8 mouse cellular contexts compared by ENCODE assay signal in the genomic region with DNA sequence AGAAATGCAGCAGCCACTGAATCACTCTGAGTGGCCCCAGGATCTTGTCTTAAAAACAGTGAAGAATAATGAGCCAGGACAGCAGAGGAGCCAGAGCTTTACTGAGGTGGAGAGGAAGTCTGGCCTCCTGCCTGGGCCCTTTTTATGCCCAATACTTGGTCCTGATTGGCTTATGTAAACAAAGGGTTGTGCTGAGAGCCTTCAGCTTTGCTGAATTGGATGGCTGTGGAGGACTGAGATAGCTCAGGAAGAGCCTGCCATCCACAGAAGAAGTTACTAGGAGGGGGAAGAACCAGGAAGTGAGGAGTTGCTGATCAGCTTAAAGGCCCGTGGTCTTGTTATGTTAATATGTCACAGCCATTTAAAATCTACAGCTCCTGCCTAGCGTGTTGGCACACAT. TPM values are rescaled to one million over a fixed set of nuclear protein-coding genes. Genes with fewer than 3 reads are reported as not detected.
DNase-seq lines count a peak whose midpoint lies in the region; ATAC-seq lines count a peak whose summit lies in the region.
"Had no signal": no experiment of that assay in that cellular context is flagged by ENCODE, and none has a peak within 500 bp of the region (broad histone marks: within the 10 kb centered on the region; RNA-seq: fewer than 3 reads in every experiment).

No protein-coding gene starts in this region.

- H3K27ac ChIP-seq in forebrain, embryonic 13.5 days: peak overlapping the region; percentile 65
- H3K27ac ChIP-seq: embryonic facial prominence, embryonic 15.5 days had no signal

- H3K9ac ChIP-seq in forebrain, embryonic 13.5 days: no peak overlapping the region
- H3K9ac ChIP-seq: embryonic facial prominence, embryonic 15.5 days had no signal

- no peaks in the 10 kb centered on the region for H3K27me3 ChIP-seq in forebrain, embryonic 13.5 days
- H3K27me3 ChIP-seq: embryonic facial prominence, embryonic 15.5 days had no signal

- peaks cover 24% of the 10 kb centered on the region for H3K4me1 ChIP-seq in forebrain, embryonic 13.5 days

- peak; percentile 10 for DNase-seq in right cerebral cortex, postnatal 4 days
- no peak for DNase-seq in right cerebral cortex, postnatal 14 days
- peak; percentile 33 to 44 for DNase-seq in kidney, postnatal 25 days
- peak; percentile 12 for DNase-seq in yolk sac, embryonic 10.5 days (ENCODE audit: low spot score)
- DNase-seq in frontal cortex, postnatal 25 days (ENCODE audit: low spot score in 2 of 2): no peak
- no peak for DNase-seq in T-cell, adult 2 months (ENCODE audit: low spot score)

- H3K36me3 ChIP-seq in forebrain, embryonic 13.5 days (ENCODE audit: poor library complexity, severe bottlenecking): 0 out of 2 replicates have a peak, but pooled peaks cover 8% of the 10 kb centered on the region

- ATAC-seq in forebrain, embryonic 13.5 days: 0 out of 2 replicates have a peak, but pooled peaks have one; percentile 24

- H3K4me2 ChIP-seq in forebrain, embryonic 13.5 days: no peak overlapping the region
- H3K4me2 ChIP-seq: embryonic facial prominence, embryonic 15.5 days had no signal

- 16% methylated on average over 2 of the region's 2 CpGs for WGBS in forebrain, embryonic 13.5 days

- no peak overlapping the region for H3K4me3 ChIP-seq in forebrain, embryonic 13.5 days
- H3K4me3 ChIP-seq: embryonic facial prominence, embryonic 15.5 days had no signal

- H3K9me3 ChIP-seq in forebrain, embryonic 13.5 days (replicated peaks): no peaks in the 10 kb centered on the region
- H3K9me3 ChIP-seq: embryonic facial prominence, embryonic 15.5 days had no signal

RNA-seq across cellular contexts. Expression of a gene that starts 46.5 kb away (rescaled TPM):
- 35.7 and 39.3 TPM in 2 replicates for polyA plus RNA-seq in forebrain, embryonic 13.5 days (2015; fragmentation: Nextera tagmentation; extraction: Ambion mirVana)

RNA-seq across cellular contexts. Expression of a gene that starts 56.4 kb away (rescaled TPM):
- polyA plus RNA-seq in forebrain, embryonic 13.5 days (2015; fragmentation: Nextera tagmentation; extraction: Ambion mirVana): not detected in 2 replicates
- polyA plus RNA-seq: embryonic facial prominence, embryonic 15.5 days had no signal

Comparison
In these comparisons a context has a peak if more than half of its experiments do, and no peak if none do; other contexts are left out.
1. DNase-seq: peak in right cerebral cortex, postnatal 4 days (single experiment), kidney, postnatal 25 days (2 of 2) and yolk sac, embryonic 10.5 days (single experiment); none in right cerebral cortex, postnatal 14 days (single experiment), frontal cortex, postnatal 25 days (0 of 2) and T-cell, adult 2 months (single experiment).